In the genomic region with DNA sequence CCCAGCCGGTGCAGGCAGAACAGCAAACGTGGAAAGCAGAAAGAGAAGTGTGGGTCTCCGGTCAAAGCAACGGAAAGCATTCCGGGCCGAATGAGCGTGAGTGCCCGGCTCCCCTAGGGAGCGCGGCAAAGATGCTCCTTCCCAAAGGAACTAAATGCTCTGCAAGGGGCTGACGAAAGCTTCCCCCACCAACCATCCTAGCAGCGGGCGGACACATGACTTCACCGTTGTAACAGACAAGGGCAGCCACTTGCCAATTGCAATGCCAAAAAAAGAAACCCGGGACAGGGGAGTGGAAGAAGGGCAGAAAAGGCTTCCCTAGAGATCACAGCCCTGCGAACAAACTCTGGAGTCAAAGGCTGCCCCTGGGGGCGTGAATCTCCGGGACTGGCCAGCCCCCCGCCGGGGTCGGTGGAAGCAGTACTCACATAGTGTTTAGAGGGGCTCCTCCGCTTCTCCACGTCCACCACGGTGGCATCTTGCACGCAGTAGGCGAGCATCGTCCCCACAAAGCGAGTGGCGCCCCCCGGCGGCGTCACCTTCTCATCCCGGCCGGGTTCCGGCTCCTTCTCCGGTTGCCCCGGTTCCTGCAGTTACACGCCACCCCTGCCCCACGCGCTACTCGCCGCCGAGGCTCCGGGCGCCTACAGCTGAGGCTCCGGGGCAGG, we compare ENCODE assay signal across 8 mouse cellular contexts. TPM values are rescaled to one million over a fixed set of nuclear protein-coding genes. Genes with fewer than 3 reads are reported as not detected.
DNase-seq lines count a peak whose midpoint lies in the region; ATAC-seq lines count a peak whose summit lies in the region.

No protein-coding gene starts in this region.

- peak overlapping the region; percentile 94 for H3K9ac ChIP-seq in limb, embryonic 15.5 days
- peak overlapping the region; percentile 56 for H3K9ac ChIP-seq in midbrain, embryonic 15.5 days

- H3K4me1 ChIP-seq in embryonic facial prominence, embryonic 10.5 days = peaks cover 59% of the 10 kb centered on the region
- H3K4me1 ChIP-seq in limb, embryonic 15.5 days = peaks cover 45% of the 10 kb centered on the region
- peaks cover 35% of the 10 kb centered on the region for H3K4me1 ChIP-seq in midbrain, embryonic 15.5 days

- peak; percentile 63 for DNase-seq in right cerebral cortex, adult 18-20 months
- DNase-seq in right cerebral cortex, postnatal 36 days (ENCODE audit: low spot score in 2 of 2) = no peak
- DNase-seq in embryonic facial prominence, embryonic 10.5 days (ENCODE audit: low spot score) = peak; percentile 86
- DNase-seq in heart, adult 18-20 months = peak; percentile 90 to 94
- peak; percentile 49 for DNase-seq in kidney, adult 11 months
- DNase-seq in splenic B cell, adult 2 months (ENCODE audit: low read depth, low spot score) = peak; percentile 90

- H3K4me2 ChIP-seq in limb, embryonic 15.5 days = peak overlapping the region; percentile 88
- H3K4me2 ChIP-seq in midbrain, embryonic 15.5 days = peak overlapping the region; percentile 82

- peak overlapping the region; percentile 95 for H3K27ac ChIP-seq in embryonic facial prominence, embryonic 10.5 days (replicated peaks)
- H3K27ac ChIP-seq in limb, embryonic 15.5 days = peak overlapping the region; percentile 91
- H3K27ac ChIP-seq in midbrain, embryonic 15.5 days = peak overlapping the region; percentile 71

- peak overlapping the region; percentile 90 for H3K4me3 ChIP-seq in embryonic facial prominence, embryonic 10.5 days
- H3K4me3 ChIP-seq in limb, embryonic 15.5 days = peak overlapping the region; percentile 80
- H3K4me3 ChIP-seq in midbrain, embryonic 15.5 days = peak overlapping the region; percentile 57

- H3K27me3 ChIP-seq in embryonic facial prominence, embryonic 10.5 days (replicated peaks; ENCODE audit: low read depth, poor library complexity, severe bottlenecking) = peaks cover 14% of the 10 kb centered on the region
- no peaks in the 10 kb centered on the region for H3K27me3 ChIP-seq in limb, embryonic 15.5 days
- H3K27me3 ChIP-seq in midbrain, embryonic 15.5 days (replicated peaks) = no peaks in the 10 kb centered on the region
- no peaks in the 10 kb centered on the region for H3K27me3 ChIP-seq in splenic B cell, adult 2 months (ENCODE audit: control insufficient read depth, insufficient read depth, low read length, poor library complexity, severe bottlenecking)

- peak; percentile 61 for ATAC-seq in limb, embryonic 15.5 days (ENCODE audit: insufficient number of reproducible peaks, low FRiP score, low TSS enrichment, low read depth)
- peak; percentile 73 for ATAC-seq in midbrain, embryonic 15.5 days (replicated peaks)

- peaks cover 5% of the 10 kb centered on the region for H3K36me3 ChIP-seq in embryonic facial prominence, embryonic 10.5 days (replicated peaks)
- H3K36me3 ChIP-seq in limb, embryonic 15.5 days = no peaks in the 10 kb centered on the region
- no peaks in the 10 kb centered on the region for H3K36me3 ChIP-seq in midbrain, embryonic 15.5 days (replicated peaks)
- H3K36me3 ChIP-seq in splenic B cell, adult 2 months (ENCODE audit: control insufficient read depth, insufficient read depth, low read length, poor library complexity, severe bottlenecking) = no peaks in the 10 kb centered on the region

- WGBS in embryonic facial prominence, embryonic 10.5 days = under 1% methylated on average over 46 of the region's 46 CpGs
- WGBS in limb, embryonic 15.5 days = under 1% methylated on average over 43 of the region's 46 CpGs
- WGBS in midbrain, embryonic 15.5 days = under 1% methylated on average over 46 of the region's 46 CpGs

- H3K9me3 ChIP-seq in embryonic facial prominence, embryonic 10.5 days = peaks cover 4% of the 10 kb centered on the region; the same call in 1 of the 2 replicates
- H3K9me3 ChIP-seq in limb, embryonic 15.5 days = no peaks in the 10 kb centered on the region
- no peaks in the 10 kb centered on the region for H3K9me3 ChIP-seq in midbrain, embryonic 15.5 days

RNA-seq across cellular contexts. Expression of a gene that starts 0.4 kb away (rescaled TPM):
- 2.6 and 2.9 TPM in 2 replicates for polyA plus RNA-seq in embryonic facial prominence, embryonic 10.5 days (2016; fragmentation: Nextera tagmentation; extraction: Ambion mirVana)
- 10 to 100 TPM; 45.5 to 48.7 TPM for total RNA-seq in heart, adult 18-20 months (2021)
- polyA plus RNA-seq in limb, embryonic 15.5 days (2015; fragmentation: Nextera tagmentation; extraction: Ambion mirVana) = 12.2 and 12.4 TPM in 2 replicates
- 2.3 TPM in 2 replicates for polyA plus RNA-seq in midbrain, embryonic 15.5 days (2015; fragmentation: Nextera tagmentation; extraction: Ambion mirVana)

Comparison
In these comparisons a context has a peak if more than half of its experiments do, and no peak if none do; other contexts are left out.
1. DNase-seq: peak in right cerebral cortex, adult 18-20 months (single experiment), embryonic facial prominence, embryonic 10.5 days (single experiment), heart, adult 18-20 months (2 of 2), kidney, adult 11 months (single experiment) and splenic B cell, adult 2 months (single experiment); none in right cerebral cortex, postnatal 36 days (0 of 2).
2. Peak in every context shown above with its lines, with median percentiles within 50 percentile points of each other: H3K27ac ChIP-seq and H3K4me3 ChIP-seq.